Mouse (Mus musculus): Measurements from ENCODE around the gene Rspo3.

Rspo3 gene

GRCm38 (mm10) chr10:29441297-29441696 lies 94.4 kb downstream of the Rspo3 start:
- no peak for DNase-seq (ENCODE audit: low spot score in 2 of 2)

DNA sequence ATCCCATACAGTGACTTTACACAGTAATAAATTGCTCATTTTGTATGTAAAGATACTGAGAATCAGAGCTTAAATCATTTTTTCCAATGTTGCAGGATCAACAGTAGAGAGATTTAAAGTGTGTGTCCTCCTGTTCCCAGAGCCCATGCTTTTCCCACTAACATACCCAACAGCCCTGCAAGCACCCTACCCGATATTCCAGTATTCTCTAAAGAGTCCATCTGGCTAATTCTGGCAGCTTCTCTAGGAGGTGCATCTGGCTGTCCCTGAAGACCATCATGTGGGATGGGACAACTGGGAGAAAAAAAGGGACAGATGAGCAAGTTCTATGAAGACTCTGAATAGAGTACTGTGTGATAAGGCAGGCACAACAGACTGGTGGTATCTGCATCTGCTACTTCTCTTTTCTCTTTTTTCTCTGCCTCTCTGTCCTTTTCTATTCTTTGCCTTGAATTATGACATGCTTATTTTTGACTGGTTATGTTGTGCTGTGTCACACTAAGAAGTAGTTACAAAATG lies 102.7 kb downstream of the Rspo3 start:
- no peak for DNase-seq (ENCODE audit: low spot score in 2 of 2)

DNA sequence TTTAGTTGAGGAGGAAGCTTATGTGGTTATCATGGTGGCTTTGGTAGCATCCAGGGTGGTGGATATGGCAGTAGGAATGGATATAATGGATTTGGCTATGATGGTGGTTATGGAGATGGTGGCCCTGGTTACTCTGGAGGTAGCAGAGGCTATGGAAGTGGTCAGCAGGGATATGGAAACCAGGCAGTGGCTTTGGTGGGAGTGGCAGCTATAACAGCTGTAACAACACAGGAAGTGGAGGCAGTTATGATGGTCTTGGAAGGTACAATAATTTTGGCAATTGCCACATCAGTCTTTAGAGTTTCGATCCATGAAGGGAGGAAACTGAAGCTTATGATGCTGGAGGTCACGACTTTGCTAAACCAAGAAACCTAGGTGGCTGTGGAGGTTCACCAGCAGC lies 109.0 kb downstream of the Rspo3 start:
- DNase-seq (ENCODE audit: low spot score in 2 of 2) = no peak

DNA sequence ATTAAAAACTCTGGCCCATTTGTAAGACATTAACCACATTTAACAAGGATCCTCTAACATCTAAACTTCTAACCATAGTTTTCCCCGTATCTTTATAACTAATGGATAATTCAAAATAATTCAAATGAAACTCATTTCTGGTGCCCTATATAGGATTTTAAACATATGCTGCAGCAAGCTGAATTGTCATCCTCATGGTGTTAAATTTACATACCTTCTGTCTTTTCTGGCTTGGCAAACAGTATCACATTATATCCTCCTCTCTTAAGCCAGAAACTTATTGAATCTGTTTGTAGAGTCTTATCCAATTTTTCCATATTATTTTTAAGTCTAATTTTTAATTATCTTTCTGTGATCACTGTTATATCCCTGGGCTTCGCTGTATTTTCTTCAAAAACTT lies 111.1 kb downstream of the Rspo3 start:
- no peak for DNase-seq (ENCODE audit: low spot score in 2 of 2)

- no peak for DNase-seq (ENCODE audit: low spot score in 2 of 2)
Measured at GRCm38 (mm10) chr10:29414361-29414760, 121.3 kb downstream of the Rspo3 start.

- no peak for DNase-seq (ENCODE audit: low spot score in 2 of 2)
Measured at GRCm38 (mm10) chr10:29402656-29403268, 132.9 kb downstream of the Rspo3 start.

All from natural killer cell, adult 2 months (primary cell).